Mouse (Mus musculus) lung, postnatal 0 days (tissue): ENCODE results near the gene Itga9.

ENCODE experiments used
- CTCF ChIP-seq: IDR thresholded peaks from 2 replicates; pipeline ENCODE4 v1.5.1; 2016; ENCODE audit warnings: antibody characterized with exemption, mild to moderate bottlenecking
- EP300 ChIP-seq: IDR thresholded peaks from 2 replicates; pipeline ENCODE4 v1.6.1; 2016; ENCODE audit warnings: antibody characterized with exemption, mild to moderate bottlenecking, control low read depth

DNA sequence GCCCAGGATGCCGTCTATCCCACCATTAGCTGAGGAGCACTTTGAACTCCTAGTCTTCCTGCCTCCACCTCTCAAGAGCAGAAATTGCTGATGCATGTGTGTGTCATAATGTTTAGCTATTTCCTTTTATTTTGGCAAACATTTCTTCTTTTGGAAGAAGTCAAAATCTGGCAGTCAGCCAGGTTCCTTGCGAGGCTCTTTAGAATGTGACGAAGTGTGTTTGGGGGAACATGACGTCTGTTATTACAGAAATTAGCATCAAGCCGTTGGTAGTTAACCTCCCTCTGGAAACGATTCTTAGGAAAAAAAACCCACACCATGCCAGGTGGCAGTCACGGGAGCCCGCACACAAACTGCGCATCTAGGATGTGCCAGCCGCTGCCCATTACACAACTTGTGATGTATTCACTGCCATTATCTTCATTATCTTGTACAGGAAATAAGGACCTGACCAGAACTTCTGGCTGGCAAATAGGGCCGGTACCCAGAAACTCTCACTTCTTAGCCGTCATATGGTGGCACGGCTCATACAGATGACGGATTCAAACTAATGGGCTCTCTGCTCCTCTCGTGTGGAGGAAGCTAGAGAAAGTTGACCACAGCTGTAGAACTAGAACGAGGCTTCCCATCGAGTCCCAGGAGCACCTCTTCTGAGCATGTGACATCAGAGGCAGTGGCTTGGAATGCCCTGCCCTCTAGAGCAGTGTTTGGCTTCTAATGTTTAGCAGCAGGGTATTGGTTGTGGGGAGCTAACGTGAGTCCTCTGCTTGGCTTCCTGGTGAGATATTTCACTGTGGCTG lies 99.9 kb downstream of the Itga9 start:
- no peak for TF ChIP-seq CTCF
- TF ChIP-seq EP300 = peak; percentile 40; the same call in 1 of the 2 replicates
